Mouse (Mus musculus): Measurements from ENCODE around the gene Pja2. TPM values are rescaled to one million over a fixed set of nuclear protein-coding genes. Genes with fewer than 3 reads are reported as not detected.

Pja2 gene
- 1.00 and 1.2 TPM in 2 replicates for polyA plus RNA-seq (2012)

DNA sequence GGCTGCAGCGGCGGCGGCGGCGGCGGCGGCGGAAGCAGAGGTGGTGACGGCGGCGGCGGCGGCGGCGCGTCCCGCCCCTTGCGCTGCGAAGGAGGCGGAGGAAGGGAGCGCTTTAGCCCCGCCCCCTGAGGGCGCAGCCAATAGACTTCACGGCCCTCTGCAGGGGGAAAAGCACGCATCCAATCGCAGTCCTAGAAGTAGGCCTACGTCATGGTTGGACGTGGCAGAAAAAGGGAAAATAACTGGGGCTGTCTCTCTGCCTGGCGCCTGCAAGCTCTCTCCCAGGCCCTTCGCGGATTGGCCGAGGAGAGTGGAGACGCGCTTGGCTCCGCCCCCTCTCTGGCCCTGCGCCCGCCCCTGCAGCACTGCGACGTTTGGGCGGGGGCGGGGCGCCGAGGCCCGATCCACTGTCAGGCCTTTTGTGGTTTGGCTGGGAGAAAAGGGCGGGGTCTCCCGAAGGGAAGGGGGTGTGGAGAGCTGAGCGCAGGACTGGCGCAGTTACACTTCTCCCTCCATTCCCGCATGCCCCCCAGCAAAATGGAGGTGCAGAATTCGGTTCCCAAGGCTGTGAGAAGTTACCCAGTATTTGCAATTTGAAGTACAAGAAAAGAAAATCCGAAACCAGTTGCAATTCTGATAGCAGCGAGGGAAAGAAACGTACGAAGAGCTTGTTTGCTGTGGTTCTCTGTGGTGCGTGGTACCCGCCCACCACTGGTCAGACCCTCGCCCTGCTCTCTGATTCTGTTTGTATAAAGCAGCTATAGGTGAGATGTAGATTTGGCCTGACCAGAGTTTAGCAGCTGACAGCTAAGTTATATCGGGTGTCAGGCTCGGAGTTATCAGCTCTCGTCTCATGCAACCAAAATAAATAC, at the start of gene Pja2:
TSS of gene Pja2 (minus strand) at position 19 of the 872 bp plus-strand sequence.

